Mouse (Mus musculus): ENCODE data around the gene Birc3.
A peak's percentile ranks its signal among the peaks of the same experiment; 100 is the strongest.
"Not testable (repeated sequence)": the region's sequence is repeated elsewhere in the genome, so short reads cannot be mapped to it uniquely, and the experiment has no call there.

The Birc3 gene

DNA sequence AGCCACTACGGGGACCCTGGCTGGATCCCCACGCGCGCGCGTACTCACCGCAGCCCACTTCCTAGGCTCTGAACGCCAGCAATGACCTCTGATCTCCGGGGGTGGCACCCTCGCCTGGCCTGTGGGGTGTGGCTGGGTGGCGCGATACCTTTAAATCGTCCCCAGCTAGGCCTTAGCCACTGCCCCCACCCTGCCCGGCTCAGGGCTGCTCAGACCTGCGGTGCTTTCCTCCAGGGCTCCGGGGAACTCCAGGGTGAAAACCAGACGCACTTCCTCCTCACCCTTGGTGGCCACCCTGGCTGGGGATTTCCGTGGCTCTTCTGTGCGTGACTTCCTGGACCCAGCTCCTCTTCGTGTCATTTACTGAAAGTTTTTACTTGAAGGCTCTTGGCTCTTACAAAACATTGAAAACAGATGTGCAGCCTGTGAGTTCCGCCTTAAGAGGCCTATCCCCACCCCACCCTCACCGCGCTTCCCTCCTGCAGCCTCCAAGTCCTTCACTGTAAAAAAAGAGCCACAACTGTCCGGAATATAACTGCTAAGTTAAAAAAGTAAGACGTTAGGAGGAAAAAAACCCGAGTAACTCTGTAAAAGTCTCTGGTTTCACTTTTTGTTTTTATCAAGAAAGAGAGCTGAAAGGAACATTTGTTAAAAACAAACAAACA, at the start of gene Birc3:
Birc3 (minus strand) TSS at position 412 of the 665 bp plus-strand sequence.
- DNase-seq: peak; percentile 79 to 82

- no peak for DNase-seq
These were observed 41.9 kb upstream of the Birc3 start for GRCm38 (mm10) chr9:7914925-7915324.

DNA sequence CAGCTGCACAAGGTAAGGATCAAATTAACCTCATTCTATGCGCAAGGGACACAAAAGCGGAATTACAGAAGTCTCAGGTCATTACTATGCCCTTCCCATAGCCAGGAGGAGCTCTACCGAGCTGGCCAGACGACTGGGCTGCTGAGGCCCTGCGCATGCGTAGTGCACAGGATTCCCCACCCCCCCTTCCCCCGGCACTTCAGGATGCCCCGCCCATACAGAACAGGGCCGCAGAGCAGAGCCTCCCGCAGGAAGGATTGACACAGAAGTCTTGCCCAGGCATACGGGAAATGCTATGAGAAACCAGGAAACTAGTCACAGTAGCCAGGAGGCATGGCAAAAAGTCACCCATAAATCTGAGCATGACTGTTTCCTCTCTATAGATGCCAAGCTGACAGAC, 41.5 kb upstream of the Birc3 start:
- DNase-seq: peak; percentile 12 to 31

DNA sequence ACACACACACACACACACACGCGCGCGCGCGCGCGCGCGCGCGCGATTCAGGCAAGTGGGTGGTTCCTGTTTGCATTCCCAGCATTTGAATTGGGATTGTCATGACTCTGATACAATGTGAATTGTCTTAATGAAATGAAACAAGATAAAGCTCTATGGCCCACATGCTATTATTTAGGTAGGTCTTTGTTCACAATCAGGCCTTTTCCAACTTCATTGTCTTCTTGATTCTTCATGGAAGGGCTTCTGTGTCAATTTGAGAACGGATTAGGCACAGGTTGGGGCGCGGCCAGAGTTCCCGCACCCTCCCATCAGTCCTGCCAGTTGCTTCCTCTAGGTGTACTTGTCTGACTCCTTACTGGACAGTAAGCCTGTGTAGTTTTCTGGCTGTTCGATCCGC, 41.0 kb upstream of the Birc3 start:
- DNase-seq: no peak

GRCm38 (mm10) chr9:7907351-7907985, 34.5 kb upstream of the Birc3 start:
- no peak for DNase-seq

DNA sequence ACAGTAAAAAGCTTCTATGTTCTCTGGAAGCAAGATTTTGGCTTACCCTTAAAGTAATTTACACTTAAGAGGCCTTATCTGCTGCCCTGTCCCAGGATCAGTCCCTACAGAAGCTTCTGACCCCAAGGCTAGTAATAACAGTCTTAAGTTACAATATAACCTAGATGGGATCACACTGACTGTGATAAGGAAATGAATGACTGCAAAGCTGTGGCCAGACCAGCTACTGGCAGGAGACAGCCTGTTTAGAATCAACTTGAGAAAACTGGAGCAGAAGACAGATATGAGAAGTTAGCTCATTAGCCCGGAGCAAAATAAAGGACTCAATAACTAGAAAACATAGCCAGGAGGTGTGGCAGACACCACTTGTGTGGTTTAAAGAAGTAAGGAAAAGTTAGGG, 33.6 kb upstream of the Birc3 start:
- DNase-seq: no peak

DNA sequence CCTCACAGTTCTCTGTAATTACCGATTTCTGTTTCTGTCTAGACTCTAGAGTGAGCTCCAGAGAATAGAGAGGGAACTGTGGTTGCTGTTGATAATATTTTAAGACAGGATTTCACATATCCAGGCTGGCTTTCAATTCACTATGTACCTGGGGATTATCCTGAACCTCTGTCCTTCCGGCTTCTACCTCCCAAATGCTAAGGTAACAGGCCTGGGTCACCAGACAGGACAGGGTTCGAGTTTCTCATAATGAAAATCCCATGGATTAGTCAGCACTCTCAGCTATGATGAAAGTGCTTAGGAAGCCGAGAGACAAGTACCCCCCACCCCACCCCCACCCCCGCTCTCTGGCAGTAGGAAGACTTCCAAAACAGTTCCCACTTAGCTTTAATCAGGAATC, 30.8 kb upstream of the Birc3 start:
- DNase-seq: no peak

- no peak for DNase-seq
These were observed 30.3 kb upstream of the Birc3 start for GRCm38 (mm10) chr9:7903262-7903661.

GRCm38 (mm10) chr9:7902311-7902710, 29.3 kb upstream of the Birc3 start:
- DNase-seq: no peak

GRCm38 (mm10) chr9:7900965-7901364, 28.0 kb upstream of the Birc3 start:
- no peak for DNase-seq

GRCm38 (mm10) chr9:7897502-7897901, 24.5 kb upstream of the Birc3 start:
- peak; percentile 56 to 64 for DNase-seq

DNA sequence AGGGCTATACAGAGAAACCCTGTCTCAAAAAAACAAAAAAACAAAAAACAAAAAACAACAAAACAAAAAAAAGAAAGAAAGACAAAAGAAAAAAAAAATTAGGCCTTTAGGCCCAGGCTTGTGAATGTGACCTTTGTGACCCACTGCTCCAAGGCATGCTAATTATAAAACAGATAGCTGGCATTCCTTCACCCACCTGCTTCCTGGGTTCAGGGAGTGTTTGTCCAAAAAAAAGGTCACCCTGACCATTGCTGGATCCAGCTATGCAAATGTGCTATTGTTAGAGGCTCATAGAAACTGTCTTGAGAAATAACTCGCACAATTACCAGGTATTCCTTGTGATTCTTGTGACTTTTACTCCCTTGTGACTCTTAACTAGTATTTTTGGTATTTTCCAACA, 18.8 kb upstream of the Birc3 start:
- not testable (repeated sequence) for DNase-seq

GRCm38 (mm10) chr9:7891177-7891576, 18.2 kb upstream of the Birc3 start:
- no peak for DNase-seq

DNA sequence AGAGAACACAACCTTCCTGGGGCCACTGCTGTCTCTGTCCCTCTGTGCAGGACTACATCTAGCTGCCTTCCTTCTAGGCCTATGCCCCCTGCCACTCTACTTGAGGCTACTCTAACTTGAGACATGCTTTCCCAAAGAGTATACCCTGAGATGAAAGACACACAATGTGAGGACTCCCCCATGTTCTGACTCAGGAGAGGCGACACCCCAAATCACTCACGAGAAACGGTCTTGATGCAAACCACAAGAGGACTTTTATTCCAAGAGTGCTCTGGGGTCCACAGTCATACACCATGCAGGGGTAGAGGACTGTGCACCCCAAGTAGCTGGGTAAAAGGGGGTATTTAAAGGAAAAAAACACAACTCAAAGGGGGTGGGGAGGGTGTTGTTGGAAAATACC, 11.4 kb upstream of the Birc3 start:
- DNase-seq: no peak

DNA sequence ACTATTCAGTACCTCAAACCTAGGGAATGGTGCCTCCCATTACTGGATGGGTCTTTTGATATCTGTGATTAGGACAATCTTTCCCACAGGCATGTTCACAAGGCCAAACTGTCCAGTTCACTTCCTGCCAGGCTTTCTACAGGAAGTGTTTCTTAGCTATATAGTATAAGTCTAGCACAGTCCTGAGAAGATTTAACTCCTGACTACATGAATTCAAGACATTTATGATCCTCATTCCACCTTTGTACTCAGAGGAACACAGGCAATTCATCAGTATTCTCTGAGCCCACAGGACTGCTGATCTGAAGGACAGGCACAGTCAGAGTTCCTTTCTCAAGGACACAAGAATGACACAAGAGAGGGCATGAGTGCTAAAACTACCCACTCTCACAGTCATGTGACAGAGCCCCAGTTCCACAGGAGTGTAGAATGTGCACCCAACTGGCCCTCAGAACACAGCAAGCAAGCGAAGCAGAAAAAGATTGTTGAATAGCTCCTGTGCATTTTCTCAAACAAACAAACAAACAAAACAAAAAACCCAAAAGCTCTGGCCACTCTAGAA, 9.4 kb upstream of the Birc3 start:
- no peak for DNase-seq

GRCm38 (mm10) chr9:7873511-7874211, 675 bp upstream of the Birc3 start:
- DNase-seq: peak in 1 of 2 experiments; percentile 18

GRCm38 (mm10) chr9:7872044-7872774, 777 bp downstream of the Birc3 start:
- DNase-seq: no peak

DNA sequence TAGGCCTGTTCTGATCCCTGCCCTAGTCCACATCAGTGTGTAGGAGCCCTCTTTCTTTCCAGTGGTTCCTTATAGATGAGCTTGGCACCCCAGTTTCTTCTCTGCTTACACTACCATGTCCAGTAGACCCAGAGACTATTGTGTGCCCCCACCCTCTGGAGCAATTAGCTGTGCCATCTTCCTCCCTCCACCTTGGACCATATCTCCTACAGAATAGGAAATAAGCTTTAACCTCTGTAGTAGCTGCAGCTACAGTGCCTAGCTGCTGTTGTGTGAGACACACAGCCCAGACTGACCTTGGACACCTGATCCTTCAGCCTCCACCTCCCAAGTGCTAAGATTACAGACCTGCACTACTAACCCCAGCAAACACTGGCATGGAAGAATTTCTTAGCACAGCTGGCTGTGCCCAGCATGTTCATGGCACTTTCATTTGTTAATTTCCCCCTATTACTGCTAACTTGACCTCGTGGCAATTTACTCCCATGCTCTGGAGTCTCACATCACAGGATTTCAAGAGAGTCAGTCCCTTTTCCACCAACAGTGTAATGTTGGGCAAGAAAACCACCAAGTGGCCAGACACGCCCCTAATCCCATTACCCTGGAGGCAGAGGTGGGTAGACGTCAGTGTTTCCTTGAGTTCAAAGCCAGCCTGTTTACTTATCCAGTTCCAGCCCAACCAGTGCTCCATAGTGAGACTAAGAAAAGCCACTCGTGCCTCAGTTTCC, 1.5 kb downstream of the Birc3 start:
- no peak for DNase-seq

DNA sequence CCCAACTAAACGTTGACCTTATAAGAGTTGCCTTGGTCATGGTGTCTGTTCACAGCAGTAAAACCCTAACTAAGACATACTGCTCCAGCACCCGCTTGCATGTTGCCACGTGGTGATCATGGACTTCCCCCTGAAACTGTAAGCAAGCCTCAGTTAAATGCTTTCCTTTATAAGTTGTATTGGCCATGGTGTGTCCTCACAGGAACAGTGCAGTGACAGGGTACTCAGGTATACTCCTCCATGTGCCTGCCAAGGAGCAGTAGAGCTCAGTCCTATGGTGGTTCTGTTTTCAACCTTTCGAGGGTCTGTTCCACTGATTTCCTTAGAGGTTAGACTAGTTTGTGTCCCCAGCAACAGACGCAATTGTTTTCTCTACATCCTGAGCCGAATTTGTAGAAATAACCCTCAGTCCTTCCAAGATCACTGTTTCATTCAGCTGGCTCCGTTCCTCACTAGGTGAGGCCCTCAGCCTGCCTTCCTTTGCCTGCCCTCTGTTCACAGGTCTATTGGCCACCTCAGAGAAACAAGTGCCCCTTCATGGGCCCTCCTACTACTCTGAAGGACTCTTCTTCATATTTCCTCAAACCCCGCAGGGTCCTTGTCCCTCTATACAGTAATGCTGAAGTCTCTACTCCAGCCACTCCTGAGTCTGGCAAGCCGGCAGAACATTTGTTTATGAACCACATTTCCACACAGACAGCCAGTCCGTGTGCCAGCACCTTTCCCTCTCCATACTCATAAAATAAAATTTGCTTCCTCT, 2.2 kb downstream of the Birc3 start:
- no peak for DNase-seq

DNA sequence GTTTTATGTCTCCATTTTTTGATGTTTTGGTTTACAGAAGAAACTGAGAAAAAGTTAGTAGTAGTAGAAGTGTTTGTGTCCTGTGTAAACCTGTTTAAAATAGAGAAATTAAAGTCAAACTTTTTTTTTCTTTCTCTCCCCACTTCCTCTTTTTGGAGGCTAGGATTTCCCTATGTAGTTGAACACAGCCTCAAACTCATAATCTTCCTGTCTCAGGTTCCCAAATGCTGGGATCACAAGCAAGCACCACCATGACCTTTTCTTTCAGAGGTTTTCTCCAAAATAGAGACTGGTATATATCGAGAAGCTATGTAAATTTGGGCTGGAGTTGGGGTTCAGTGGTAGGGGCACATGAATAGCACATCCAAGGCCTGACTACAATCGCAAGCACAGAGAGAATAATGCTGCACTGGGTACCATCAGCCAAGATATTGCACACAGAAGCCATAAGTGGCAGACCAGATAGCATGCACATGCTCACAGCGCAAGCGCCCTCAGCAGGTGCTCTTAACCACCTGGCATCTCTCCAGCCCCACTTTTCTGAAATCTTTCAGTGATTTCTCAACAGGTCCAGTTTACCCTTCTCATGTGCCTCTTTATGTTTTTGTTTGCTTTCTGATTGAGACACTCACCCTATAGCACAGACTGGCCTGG, 4.0 kb downstream of the Birc3 start:
- no peak for DNase-seq

- DNase-seq: no peak
These were observed 5.0 kb downstream of the Birc3 start for GRCm38 (mm10) chr9:7867981-7868380.

All from thymus, postnatal 36 days (tissue).